Mouse (Mus musculus): ENCODE measurements at regions not wholly inside any gene's neighbourhood (a gene's known extent, or its start where the extent isn't known, plus 50 kb on each side); places are given as distances from the start of the nearest gene placed in this dataset.

- TF ChIP-seq CTCF (IDR thresholded peaks at IDR 0.05; ENCODE audit: low read depth, low read length) (no peak), POLR2AphosphoS5 (IDR thresholded peaks at IDR 0.05; ENCODE audit: insufficient replicate concordance, low read depth, low read length) (no peak), TAL1 (conservative IDR thresholded peaks at IDR 0.05; ENCODE audit: low read depth, low read length) (no peak)
Observed at GRCm38 (mm10) chr9:69575386-69575785, 122.0 kb downstream of the Anxa2 start.

Data from G1E (cell line).